11 mouse cellular contexts compared by ENCODE assay signal in genomic region chr5:93114515-93114914, GRCm38 (mm10). TPM values are rescaled to one million over a fixed set of nuclear protein-coding genes. Genes with fewer than 3 reads are reported as not detected.
DNase-seq lines count a peak whose midpoint lies in the region; ATAC-seq lines count a peak whose summit lies in the region.
"Had no signal": no experiment of that assay in that cellular context is flagged by ENCODE, and none has a peak within 500 bp of the region (broad histone marks: within the 10 kb centered on the region; RNA-seq: fewer than 3 reads in every experiment).

No protein-coding gene starts in this region.

- H3K9me3 ChIP-seq in heart, embryonic 16.5 days (replicated peaks; ENCODE audit: control insufficient read depth, low read length) = no peaks in the 10 kb centered on the region
- no peaks in the 10 kb centered on the region for H3K9me3 ChIP-seq in lung, embryonic 15.5 days
- no peaks in the 10 kb centered on the region for H3K9me3 ChIP-seq in stomach, embryonic 15.5 days
- H3K9me3 ChIP-seq in midbrain, embryonic 13.5 days = no peaks in the 10 kb centered on the region

- no peak for DNase-seq in heart, postnatal 10 days
- DNase-seq in lung, postnatal 10 days = no peak
- peak; percentile 62 for DNase-seq in gastrocnemius, postnatal 10 days
- DNase-seq: adrenal gland, adult 2 months; lung, postnatal 14 days had no signal

- 0 out of 2 replicates have a peak overlapping the region, but pooled peaks have one; percentile 12 for H3K27ac ChIP-seq in heart, embryonic 16.5 days (ENCODE audit: low read length)
- peak overlapping the region; percentile 42 for H3K27ac ChIP-seq in lung, embryonic 15.5 days
- peak overlapping the region; percentile 62 for H3K27ac ChIP-seq in stomach, embryonic 15.5 days
- H3K27ac ChIP-seq in midbrain, embryonic 13.5 days = no peak overlapping the region

- intact Hi-C loops in heart, postnatal 10 days (cut with DNase I) = no loop called here

- H3K36me3 ChIP-seq in heart, embryonic 16.5 days (ENCODE audit: control insufficient read depth, insufficient read depth) = 0 out of 2 replicates have a peak, but pooled peaks cover 2% of the 10 kb centered on the region
- H3K36me3 ChIP-seq in lung, embryonic 15.5 days = no peaks in the 10 kb centered on the region
- H3K36me3 ChIP-seq in stomach, embryonic 15.5 days = no peaks in the 10 kb centered on the region
- H3K36me3 ChIP-seq in midbrain, embryonic 13.5 days = peaks cover 13% of the 10 kb centered on the region; the same call in 1 of the 2 replicates

- 84% methylated on average over 6 of the region's 6 CpGs for WGBS in heart, embryonic 16.5 days
- WGBS in lung, embryonic 15.5 days = 67% methylated on average over 6 of the region's 6 CpGs
- WGBS in stomach, embryonic 15.5 days = 56% methylated on average over 6 of the region's 6 CpGs
- WGBS in midbrain, embryonic 13.5 days = 90% methylated on average over 6 of the region's 6 CpGs

- ATAC-seq in heart, embryonic 16.5 days (replicated peaks; ENCODE audit: extremely low read depth, insufficient read depth, low FRiP score) = no peak
- ATAC-seq in lung, embryonic 15.5 days (ENCODE audit: borderline replicate concordance, extremely low read depth, low FRiP score, low TSS enrichment) = no peak
- peak; percentile 71; the same call in 1 of the 2 replicates for ATAC-seq in stomach, embryonic 15.5 days (ENCODE audit: insufficient read depth, low FRiP score, low read depth)
- no peak for ATAC-seq in midbrain, embryonic 13.5 days
- no peak for ATAC-seq in monocyte, adult 5-6 weeks (replicated peaks; ENCODE audit: insufficient number of reproducible peaks, low FRiP score, low TSS enrichment, poor library complexity, severe bottlenecking)
- ATAC-seq: Patski had no signal

- H3K4me3 ChIP-seq in heart, embryonic 16.5 days (ENCODE audit: low read length) = no peak overlapping the region
- no peak overlapping the region for H3K4me3 ChIP-seq in lung, embryonic 15.5 days
- no peak overlapping the region for H3K4me3 ChIP-seq in stomach, embryonic 15.5 days (replicated peaks)
- H3K4me3 ChIP-seq in midbrain, embryonic 13.5 days (replicated peaks) = no peak overlapping the region

- H3K9ac ChIP-seq in heart, embryonic 16.5 days (ENCODE audit: low read length) = no peak overlapping the region
- no peak overlapping the region for H3K9ac ChIP-seq in lung, embryonic 15.5 days
- no peak overlapping the region for H3K9ac ChIP-seq in stomach, embryonic 15.5 days
- H3K9ac ChIP-seq in midbrain, embryonic 13.5 days (replicated peaks) = no peak overlapping the region

- H3K4me2 ChIP-seq in heart, embryonic 16.5 days (ENCODE audit: low read depth, low read length) = no peak overlapping the region
- H3K4me2 ChIP-seq in lung, embryonic 15.5 days = no peak overlapping the region
- no peak overlapping the region for H3K4me2 ChIP-seq in stomach, embryonic 15.5 days
- H3K4me2 ChIP-seq in midbrain, embryonic 13.5 days (replicated peaks) = no peak overlapping the region

- H3K27me3 ChIP-seq in heart, embryonic 16.5 days (ENCODE audit: control insufficient read depth, insufficient read depth, low read length) = no peaks in the 10 kb centered on the region
- H3K27me3 ChIP-seq in lung, embryonic 15.5 days = no peaks in the 10 kb centered on the region
- H3K27me3 ChIP-seq in stomach, embryonic 15.5 days (replicated peaks) = no peaks in the 10 kb centered on the region
- H3K27me3 ChIP-seq in midbrain, embryonic 13.5 days = no peaks in the 10 kb centered on the region
- H3K27me3 ChIP-seq: Patski had no signal

- H3K4me1 ChIP-seq in heart, embryonic 16.5 days (ENCODE audit: control insufficient read depth, insufficient read depth, low read length) = peaks cover 14% of the 10 kb centered on the region
- H3K4me1 ChIP-seq in lung, embryonic 15.5 days = peaks cover 16% of the 10 kb centered on the region
- H3K4me1 ChIP-seq in stomach, embryonic 15.5 days = peaks cover 4% of the 10 kb centered on the region
- peaks cover 15% of the 10 kb centered on the region for H3K4me1 ChIP-seq in midbrain, embryonic 13.5 days (replicated peaks)

RNA-seq across cellular contexts. Expression of gene Sept11, which starts 21.3 kb away (rescaled TPM):
- polyA plus RNA-seq in heart, embryonic 16.5 days (2015; fragmentation: Nextera tagmentation; extraction: Ambion mirVana) = 89.7 and 92.8 TPM in 2 replicates
- 10 to 100 TPM; 82.1 to 91.4 TPM for total RNA-seq in heart, postnatal 10 days (2021)
- 161 and 168 TPM in 2 replicates for polyA plus RNA-seq in lung, embryonic 15.5 days (2015; fragmentation: Nextera tagmentation; extraction: Ambion mirVana)
- total RNA-seq in gastrocnemius, postnatal 10 days (2021) = 100 to 1,000 TPM; 161 to 185 TPM
- 141 and 160 TPM in 2 replicates for polyA plus RNA-seq in stomach, embryonic 15.5 days (2015; fragmentation: Nextera tagmentation; extraction: Ambion mirVana)
- polyA plus RNA-seq in midbrain, embryonic 13.5 days (2015; fragmentation: Nextera tagmentation; extraction: Ambion mirVana) = 172 and 173 TPM in 2 replicates
- total RNA-seq in monocyte, adult 5-6 weeks (2017) = 78.7 to 182 TPM (median 86.3 TPM) in 3 replicates
